Mouse (Mus musculus): ENCODE measurements around the gene Ubald1.

- TF ChIP-seq MAFK (IDR thresholded peaks at IDR 0.05; ENCODE audit: insufficient read depth, low read depth, low read length) (no peak), ZNF384 (IDR thresholded peaks at IDR 0.05; ENCODE audit: low read depth, low read length) (no peak)
Observed at GRCm38 (mm10) chr16:4907386-4907785, 27.3 kb upstream of the Ubald1 start.
